Mouse (Mus musculus): Measurements from ENCODE around the gene Nrros.

The Nrros gene

DNA sequence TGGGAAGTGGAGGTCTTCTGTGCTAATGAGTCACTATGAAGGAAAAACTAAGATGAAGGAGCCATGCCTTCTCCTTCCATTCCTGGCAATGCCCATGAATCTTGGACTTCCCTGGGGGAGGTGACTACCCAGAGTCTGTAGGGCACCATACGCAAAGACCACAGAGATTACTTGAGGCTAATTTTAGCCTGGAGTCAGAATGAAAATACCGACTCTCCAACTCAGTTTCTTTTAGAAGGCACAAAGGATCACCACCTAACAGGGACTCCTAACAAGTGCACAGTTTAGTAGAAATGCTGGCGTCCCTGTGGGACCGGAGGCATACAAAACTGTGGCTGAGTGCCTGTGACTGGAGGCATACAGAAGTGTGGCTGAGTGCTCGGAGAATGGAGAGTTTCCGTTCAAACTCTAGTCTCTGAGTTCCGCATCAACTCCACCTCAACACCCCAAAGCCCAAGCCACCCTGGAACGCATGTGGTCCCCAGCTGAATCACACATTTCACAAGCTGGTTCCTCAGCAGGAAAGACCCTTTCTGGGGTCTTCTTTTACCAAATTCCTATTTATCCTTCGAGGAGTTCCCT, 4.6 kb downstream of the Nrros start:
- DNase-seq: no peak

DNA sequence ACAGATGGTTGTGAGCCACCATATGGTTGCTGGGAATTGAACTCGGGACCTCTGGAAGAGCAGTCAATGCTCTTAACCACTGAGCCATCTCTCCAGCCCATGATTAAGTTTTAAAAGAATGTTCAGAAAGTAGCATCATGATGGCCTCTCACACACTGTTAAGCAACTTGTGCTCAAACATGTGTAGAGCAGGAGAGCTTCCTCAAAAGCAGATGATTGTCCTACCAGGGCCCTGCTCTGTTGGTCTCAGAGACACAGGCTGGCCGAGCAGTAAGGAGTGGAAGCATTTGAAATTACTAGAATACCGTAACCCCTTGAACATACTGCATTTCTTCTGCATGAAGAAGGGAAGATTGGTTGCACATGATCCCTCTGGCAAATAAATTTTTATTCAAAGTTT, 6.4 kb downstream of the Nrros start:
- DNase-seq: no peak

DNA sequence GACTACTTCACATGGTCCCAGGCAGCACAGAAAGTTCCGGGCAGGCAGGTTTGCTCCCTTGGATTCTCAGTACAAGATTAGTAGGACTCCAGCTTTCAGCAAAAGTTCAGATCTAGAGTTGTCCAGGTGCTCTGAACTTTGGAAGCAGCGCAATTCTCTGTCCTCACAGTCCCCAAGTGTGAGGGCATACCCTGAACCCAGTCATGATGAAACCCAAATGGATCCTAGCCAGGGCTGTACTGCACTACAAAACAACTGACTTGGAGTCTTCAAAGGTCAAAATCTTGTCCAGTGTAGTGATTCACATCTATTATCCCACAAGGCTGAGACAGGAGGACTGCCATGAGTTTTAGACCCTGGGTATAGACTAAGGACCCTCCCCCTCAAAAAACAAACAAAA, 8.0 kb downstream of the Nrros start:
- DNase-seq: no peak

DNA sequence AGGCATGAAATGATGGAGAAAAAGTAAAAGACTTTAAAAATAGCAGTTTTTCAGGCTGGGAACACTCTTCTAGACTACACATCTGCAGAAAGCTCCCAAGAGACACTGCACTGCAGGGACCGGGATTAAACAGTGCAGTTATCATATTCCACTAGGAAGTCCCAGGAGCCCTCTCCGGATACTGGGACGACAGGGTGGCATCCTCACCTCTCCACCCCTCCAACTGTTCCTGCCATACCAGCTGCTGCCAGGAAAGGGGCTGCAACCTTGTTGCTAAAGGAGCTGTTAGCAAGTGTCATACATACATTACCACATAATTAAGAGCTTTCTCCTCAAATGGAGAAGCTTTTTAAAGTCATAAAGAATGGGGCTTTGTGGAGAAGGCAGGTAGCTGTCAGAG, 8.7 kb downstream of the Nrros start:
- DNase-seq: no peak

DNA sequence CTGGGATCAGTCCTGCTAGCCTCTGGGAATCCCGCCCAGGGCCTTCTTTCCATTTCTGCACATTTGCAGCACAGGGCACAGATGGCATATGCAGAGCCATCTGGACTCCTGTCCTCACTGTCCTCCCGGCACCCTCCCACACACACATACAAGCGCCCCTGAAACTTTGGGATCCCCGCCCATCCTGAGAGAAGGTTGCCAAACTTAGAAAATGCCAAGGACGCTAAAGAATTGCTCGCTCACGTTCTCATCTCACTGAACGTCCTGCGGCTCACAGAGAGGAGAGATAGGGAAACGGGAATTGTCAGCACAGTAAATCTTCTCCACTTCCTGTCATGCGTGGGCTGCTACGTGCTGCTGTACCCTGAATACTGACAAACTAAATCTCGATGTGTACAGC, 11.0 kb downstream of the Nrros start:
- peak in 1 of 2 experiments; percentile 17 for DNase-seq

DNA sequence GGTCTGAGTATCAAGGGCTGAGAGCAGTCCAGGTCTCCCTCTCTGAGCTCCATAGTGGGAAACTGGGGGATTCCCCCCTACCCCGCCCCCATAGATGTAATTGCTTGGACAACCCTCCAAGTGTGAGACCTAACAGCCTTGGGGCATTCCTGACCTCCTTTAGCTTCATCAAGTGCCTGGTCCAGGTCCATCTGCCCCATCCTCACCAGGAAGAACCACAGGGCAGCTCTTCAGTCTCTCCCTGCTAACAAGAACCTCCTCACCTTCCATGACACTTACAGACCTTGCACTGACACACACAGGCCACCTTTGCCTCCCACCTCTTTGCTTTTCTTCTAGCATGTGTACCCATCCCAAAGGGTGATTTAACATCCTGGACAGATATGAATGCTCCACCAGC, 11.4 kb downstream of the Nrros start:
- no peak for DNase-seq

DNA sequence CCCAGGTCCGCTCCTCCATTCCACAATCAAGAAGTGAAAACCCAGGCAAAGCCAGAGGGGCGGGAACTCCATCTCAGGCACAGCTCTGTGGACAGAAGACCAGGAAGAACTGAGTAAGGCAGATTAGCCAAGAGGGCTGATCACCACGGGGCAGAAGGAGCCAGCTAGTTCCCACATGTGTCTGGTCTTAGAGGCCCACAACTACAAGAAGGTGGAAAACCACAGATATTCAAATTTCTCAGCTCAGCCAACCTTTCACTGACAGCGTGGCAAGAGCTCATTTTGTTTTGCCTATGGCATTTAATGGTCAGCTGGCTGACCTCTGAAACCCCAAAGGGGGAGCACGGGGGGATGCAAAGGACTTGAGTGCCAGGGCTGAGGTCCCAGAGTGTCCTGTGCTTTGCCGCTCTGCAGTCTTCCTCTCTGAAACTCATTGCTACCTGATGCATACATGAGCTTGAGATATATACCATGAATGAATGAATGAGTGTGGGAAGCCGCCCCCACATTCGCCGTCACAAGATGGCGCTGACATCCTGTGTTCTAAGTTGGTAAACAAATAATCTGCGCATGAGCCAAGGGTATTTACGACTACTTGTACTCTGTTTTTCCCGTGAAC, 17.7 kb downstream of the Nrros start:
- no peak for DNase-seq

DNA sequence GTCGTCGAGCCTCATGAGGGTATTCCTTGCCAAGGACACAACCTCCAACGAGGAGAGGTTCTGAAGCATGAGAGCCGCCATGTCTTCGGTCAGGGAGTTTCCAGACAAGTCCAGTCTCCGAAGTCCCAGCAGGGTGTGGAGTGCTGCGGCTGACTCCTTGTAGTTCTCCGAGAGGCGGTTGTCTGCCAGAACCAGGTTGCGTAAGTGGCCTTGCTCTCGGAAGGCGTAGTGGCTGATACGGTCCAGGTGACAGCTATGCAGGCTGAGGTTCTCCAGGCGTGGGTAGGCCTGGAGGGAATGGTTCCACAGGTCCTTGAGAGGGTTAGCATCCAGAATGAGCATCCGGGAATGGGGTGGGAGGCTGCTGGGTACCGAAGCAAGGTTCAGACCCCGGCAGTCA, 20.8 kb downstream of the Nrros start:
- no peak for DNase-seq

DNA sequence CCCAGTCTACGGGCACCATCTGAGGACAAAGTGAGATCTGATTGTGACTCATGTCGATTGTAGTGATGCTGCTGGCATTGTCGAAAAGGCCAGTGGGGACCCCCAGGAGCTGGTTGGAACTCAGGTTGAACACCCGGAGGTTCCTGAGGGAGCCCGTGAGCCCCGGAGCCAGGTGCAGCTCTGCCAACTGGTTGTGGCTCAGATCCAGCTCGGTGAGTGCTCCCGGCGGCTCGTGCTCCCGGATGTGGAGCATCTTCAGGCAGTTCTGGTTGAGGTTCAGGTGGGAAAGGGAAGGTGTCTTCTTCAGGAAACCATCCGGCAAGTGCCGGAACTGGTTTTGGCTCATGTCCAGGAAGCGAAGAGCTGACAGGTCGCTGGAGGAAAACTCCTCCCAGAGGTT, 21.6 kb downstream of the Nrros start:
- no peak for DNase-seq

DNA sequence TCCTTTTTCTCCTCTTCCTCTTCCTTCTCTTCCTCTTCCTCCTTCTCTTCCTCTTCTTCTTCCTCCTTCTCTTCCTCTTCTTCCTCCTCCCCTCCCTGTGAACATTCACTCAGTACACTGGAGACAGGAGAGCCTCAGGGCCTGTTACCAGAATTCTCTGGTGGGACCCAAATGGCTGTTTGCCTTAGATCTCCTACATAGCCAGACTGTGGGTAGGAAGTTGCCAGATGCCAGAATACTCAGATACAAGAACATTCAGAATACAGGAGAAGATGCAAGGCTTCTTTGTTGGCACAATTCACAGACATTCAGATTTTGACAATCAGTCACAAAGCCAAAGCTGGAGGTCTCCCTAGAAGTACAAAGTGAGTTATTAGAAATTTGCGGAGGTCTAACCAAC, 26.4 kb downstream of the Nrros start:
- DNase-seq: no peak

DNA sequence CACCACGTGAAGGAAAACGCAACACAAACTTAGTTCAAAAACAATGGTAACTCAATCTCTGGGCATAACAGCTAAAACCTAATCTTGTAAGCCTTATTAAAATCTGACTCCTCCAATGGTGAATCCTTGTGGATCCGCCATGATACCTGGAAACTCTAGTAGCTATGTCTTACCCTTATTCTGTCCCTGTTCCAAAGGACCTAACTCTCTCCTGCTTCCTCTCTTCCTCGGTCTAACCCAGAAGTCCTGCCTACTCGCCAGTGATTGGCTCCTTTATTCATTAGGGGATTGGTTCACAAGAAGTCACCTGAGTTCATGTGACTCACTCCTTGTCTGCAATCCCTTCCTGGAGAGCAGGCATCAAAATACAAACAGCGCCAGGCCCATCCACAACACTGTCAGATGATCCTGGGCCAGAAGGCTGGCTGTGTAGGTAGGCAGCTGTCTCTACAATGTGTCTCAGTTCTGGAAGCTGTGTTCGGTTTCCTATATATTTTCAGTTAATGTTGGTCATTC, 29.5 kb downstream of the Nrros start:
- DNase-seq: no peak

DNA sequence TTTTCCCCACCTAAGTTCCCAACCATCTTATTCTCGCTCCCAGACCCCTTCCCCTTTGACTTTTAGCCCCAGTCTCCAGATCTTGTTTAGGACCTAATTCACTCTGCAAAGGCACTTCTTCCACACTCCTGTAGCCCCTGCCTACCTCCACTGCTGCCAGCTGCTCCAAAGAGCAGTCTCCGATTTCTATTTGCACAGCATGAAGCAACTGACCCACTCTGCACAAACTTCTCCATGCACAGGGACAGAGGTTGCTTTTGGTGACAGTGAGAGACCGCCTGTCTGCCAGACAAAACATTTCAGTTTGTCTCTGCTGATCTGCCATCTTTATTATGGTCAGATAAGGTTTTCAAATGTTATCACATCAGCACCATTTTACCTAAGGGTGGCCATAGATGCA, 32.2 kb downstream of the Nrros start:
- no peak for DNase-seq

DNA sequence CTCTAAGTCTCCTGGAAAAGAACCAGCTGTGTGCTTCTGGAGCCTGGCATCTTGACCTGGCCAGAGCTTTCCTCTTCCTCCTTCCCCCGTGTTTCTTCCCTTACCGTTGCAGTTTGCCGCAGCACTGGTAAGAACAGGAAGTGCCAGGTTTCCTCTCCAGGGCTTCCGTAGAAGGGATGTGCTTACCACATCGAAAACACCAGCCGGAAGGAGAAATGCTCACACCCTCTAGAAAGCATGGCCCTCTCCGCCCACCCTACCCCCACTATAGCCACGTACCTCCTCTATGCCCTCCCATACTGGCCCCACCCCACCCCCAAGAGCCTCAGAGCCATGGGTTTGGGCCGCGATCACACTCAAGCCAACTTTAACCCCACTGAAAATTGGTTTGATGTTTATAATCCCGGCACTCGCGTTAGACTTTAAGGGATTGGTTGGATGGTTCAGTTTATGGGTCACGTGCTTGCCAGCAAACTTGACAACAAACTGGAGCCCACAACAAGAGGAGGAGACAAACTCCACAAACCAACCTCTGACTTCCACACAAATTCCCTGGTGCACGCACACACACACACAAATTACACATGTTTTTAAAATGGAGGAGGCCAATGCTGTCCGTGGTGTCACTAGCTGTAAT, 35.1 kb downstream of the Nrros start:
- peak; percentile 55 to 59 for DNase-seq

DNA sequence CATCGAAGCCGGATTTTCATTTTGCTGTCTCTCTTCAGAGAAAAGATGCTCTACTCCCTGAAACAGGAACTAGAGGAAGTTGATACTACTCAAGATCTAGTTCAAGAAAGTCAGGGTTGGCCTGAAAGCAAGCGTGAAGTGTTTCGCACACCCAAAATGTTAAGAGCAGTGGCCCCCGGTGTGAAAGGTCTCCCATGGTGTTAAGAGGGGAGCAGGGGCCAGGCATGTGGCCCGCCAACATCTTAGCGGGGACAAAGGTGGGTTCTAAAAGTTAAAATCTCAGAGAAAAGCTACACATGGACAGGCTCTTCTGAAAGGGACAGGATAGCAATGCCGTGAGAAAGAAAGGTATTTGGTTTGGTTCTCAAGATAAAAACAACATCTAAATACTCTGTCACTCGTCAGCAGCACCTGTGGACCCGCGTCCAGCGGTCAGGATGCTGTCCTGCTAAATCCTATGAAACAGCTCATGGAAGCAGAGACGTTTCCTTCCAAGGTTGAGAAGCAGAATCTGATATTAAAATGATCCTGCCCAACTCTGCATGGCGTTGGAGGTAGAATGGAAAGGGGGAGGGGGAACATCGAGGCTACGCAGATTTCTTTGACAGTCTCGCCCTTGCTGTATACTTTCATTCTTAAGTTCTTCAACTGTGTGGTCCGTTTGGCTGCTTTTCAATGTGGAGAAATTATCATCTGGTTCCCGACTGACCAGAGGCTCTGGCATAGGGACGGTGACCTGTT, 35.8 kb downstream of the Nrros start:
- DNase-seq: no peak

DNA sequence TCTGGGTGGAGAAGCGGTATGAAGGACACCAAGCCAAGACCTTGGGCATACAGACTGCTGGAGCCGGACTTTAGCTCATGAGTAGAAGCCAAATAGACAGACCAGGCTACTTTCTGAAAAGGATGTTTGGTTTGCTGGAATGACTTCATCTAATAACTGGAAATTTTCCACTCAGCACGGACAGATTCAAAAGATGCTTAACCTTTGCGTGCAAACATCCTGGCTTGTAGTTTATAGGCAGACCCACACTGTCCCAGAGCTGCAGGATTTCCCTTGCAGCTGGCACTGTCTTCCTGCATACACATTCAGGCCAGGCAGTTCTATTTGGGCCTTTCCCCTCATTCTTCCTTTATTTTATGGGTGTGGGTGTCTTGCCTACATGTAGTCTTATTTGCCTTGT, 38.3 kb downstream of the Nrros start:
- no peak for DNase-seq

DNA sequence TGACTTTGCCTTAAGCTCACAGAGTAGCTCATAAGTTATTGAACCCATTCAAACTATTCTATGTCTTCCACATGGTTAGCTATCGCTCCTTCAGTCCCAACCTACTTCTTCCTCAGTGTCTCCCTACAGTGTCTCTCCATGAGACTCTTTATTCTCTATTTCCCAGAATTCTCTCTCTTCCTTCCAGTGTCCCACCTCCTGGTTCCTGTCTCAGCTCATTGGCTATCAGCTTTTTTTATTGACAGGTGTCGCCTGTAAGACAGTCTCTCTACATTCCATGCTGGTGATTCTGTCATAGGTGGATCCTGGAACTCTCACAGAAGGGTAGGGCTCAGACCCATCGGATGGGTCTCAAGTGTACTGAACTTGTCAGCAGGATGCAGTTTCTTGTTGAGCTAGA, 40.0 kb downstream of the Nrros start:
- no peak for DNase-seq

DNA sequence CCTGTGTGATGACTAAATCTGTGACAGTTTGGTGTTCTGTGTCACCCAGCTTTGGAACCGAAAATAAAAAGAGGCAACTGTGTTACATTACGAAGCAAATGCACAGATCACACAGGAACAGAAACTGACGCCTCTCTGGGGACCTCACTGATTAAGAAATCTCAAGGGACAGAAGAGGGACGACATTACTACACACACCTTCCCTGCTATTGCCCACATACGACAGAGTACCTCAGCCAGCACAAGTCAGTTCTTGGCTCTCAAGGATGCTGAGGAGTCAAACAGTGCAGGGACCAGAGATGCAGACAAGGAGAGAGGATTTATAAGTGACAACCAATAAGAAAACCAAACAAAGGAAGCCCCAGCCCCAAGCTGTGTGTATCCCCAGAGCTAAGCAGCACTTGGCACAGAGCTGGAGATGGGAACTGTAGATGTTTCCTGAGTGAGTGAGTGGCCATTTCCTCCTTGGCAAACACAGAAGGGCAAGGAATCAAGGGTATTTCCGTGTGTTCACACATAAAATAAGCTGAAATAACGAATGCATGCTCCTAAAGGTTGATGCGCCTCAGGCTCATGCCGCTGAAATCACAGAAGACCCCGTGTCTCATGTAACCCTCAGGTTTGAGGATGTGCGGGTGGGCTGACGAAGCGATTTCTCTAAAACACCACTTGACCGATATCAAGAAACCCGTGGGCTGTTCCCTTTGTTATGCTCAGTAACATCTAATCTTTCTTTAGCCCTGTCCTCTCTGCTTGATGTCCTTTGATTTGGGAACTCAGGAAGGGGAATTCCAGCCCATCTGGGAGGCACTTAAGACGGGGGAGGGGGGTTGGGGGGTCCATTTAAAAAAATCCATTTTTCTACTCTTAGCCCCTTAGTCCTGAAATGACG, 40.7 kb downstream of the Nrros start:
- peak; percentile 38 to 43 for DNase-seq

DNA sequence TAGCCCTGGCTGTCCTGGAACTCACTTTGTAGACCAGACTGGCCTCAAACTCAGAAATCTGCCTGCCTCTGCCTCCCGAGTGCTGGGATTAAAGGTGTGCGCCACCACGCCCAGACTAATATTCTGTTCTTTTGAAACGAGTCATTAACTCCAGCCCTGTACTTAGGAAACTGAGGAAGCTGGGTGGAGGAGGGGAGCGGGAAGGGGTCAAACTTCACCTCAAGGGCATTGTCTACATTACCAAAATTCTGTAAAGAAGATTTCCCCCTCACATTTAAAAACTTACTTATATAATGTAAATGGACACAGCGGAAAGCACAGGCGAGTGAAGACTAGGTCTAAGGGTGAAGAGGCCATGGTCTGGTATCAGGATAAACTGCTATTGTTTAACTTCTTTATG, 41.4 kb downstream of the Nrros start:
- no peak for DNase-seq

DNA sequence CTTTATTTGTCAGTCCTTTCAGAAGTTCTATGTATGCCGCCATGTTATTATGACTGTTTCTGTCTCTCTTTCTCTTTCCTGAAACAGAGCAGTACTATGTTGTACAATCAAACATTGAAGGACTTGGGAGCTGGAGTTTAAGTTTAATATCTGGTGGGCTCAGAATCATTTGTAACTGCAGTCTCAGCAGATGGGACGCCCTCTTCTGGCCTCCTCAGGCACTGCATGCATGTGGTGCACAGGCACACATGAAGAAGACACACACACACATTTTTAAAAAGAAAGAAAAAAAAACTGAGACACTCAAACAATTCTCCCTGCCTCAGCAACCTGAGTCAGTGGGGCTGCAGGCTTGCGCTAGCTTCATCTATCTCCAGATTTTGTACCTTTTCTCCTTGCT, 44.9 kb downstream of the Nrros start:
- no peak for DNase-seq

DNA sequence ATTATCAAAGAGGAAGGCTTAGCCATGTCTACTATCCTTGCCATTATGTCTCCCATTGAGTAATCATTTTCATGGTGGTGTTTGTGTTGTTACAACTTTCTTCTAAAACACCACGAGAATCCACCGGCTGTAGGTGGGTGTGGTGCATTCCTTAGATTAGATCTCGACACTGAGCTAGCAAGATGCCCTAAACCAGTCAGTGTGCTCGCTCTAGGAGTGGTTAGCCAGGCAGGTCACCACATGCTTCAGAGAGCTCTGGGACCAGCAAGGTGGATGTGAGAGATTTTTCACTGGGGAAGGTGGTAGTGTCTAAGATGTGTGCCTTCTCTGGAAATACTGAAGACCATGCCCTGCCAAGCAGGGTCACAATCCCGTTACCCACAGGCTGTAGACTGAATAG, 49.2 kb downstream of the Nrros start:
- no peak for DNase-seq

DNA sequence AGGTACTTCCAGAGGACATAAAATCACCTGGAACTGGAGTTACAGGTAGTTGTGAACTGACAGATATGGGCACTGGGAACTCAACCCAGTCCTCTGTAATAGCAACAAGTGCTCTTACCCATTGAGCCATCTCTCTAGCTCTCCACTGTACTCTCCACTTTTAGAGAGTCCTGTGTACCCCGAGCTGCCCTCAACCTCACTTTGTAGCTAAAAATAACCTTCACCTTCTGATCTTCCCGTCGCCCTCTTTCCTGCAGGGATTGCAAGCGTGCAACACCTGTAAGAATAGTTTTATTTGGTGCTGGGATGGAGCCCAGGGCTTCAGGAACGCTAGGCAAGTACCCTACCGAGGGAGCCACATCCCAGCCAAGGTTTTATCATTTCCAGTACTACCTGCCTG, 49.6 kb downstream of the Nrros start:
- DNase-seq: no peak

DNA sequence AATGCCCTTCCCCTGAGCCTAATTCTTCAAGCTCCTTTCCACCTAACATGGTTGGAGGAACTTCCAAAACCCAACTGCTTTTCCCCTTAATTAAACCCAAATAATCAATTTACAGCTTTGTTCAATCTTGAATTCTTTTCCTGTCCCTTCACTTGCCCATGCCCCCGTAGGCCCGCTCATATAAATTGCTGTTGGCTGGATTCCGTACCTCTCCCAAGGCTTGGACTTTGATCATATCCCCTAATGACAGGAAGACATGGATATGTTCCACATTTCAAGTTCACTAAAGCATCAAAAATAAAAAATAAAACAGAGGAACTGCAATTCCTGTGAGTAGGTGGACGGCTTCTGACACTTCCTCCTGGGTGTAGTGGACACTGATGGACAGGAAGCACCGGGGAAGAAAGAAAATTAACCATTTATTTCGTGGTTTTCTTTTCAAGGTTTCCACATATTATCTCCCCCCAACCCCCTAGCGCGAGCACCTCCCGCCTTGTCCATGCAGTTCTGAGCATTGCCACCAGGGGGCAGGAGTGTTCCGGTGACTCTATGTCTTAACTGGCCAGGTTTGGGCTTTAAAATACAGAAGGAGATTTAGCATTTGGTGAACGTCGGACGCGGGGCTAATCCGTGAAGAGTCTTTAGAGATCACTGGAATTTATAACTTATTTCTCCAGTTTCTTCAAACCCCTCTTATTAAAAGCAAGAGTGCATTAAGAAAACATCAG, 50.3 kb downstream of the Nrros start:
- peak; percentile 77 to 93 for DNase-seq

All from spleen, adult 18-20 months (tissue).